Mouse (Mus musculus): Measurements from ENCODE around the gene Tmco4.

DNA sequence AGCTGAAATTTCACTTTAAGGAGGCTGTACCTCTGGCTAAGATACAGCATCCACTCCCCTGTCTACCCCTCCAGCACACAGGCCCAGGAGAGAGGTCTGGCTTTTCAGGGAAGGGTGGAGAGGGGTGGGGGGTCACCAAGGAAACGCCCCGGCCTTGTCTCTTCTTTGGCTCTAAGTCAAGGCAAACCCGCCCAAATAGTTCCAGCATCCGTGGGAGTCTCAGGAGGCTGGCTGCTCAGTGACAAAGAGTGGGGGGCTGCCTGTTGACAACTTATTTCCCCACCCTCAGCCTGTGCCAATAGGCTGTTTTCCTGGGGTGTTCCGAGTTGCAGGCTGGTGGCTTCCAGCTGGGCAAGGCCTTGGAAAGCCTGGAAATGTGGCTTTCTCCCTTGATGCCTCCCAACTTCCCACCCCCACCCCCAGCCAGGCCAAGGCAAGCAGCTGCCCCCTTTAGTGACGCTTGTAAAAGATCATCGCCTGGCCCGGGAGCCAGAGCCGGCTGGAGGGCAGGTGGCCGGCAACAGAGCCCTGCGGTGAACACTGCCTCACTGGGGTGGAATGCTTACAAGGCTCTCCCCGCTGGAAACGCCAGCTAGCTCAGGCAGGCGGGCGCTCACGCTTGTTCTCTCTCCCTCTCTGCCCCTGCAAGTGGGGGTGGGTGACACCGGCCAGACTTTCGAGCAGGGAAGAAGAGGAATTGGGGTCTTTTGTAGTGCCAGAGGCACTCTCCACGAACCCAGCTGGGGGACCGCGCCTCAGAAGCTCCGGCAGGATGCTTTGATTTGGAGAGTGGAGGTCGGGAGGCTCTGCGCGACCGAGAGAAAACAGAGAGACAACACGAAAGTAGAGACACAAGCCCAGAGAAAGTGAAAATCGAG, 119.0 kb downstream of the Tmco4 start:
- TF ChIP-seq CTCF (IDR thresholded peaks at IDR 0.05; ENCODE audit: low read depth) (no peak), EP300 (IDR thresholded peaks at IDR 0.05; ENCODE audit: low read depth) (no peak)

Data from liver, postnatal 0 days (tissue).